Mouse (Mus musculus) liver, embryonic 15.5 days (tissue): ENCODE measurements around the gene Adcy5. TPM values are rescaled to one million over a fixed set of nuclear protein-coding genes. Genes with fewer than 3 reads are reported as not detected.

ENCODE experiments used
- ATAC-seq: fragments of 200-750 bp; cut with Nextera tagmentation; 2 replicates; pipeline ENCODE4 v1.8.0; 2017; ENCODE audit warnings: moderate number of reproducible peaks, mild to moderate bottlenecking, moderate library complexity; ENCODE audit not compliant: insufficient read depth
- H3K27ac ChIP-seq: fragments of 300-500 bp; sonication (generic); replicated peaks from 2 replicates; pipeline ENCODE4 v1.5.1; 2015; ENCODE audit warnings: mild to moderate bottlenecking, inconsistent platforms
- H3K27me3 ChIP-seq: fragments of 300-500 bp; sonication (generic); 2 replicates; pipeline ENCODE4 v1.6.1; 2015; ENCODE audit warnings: mild to moderate bottlenecking, inconsistent platforms
- H3K36me3 ChIP-seq: fragments of 300-500 bp; sonication (generic); replicated peaks from 2 replicates; pipeline ENCODE4 v1.6.1; 2015; ENCODE audit warnings: moderate library complexity, mild to moderate bottlenecking, inconsistent platforms
- H3K4me1 ChIP-seq: fragments of 300-500 bp; sonication (generic); replicated peaks from 2 replicates; pipeline ENCODE4 v1.6.1; 2015; ENCODE audit warnings: inconsistent platforms
- H3K4me2 ChIP-seq: fragments of 300-500 bp; sonication (generic); 2 replicates; pipeline ENCODE4 v1.6.1; 2015; ENCODE audit warnings: moderate library complexity, mild to moderate bottlenecking, inconsistent platforms
- H3K4me3 ChIP-seq: fragments of 300-500 bp; sonication (generic); replicated peaks from 2 replicates; pipeline ENCODE4 v1.5.1; 2015; ENCODE audit warnings: mild to moderate bottlenecking, inconsistent platforms
- H3K9ac ChIP-seq: fragments of 300-500 bp; sonication (generic); 2 replicates; pipeline ENCODE4 v1.6.1; 2015; ENCODE audit warnings: moderate library complexity, mild to moderate bottlenecking, inconsistent platforms
- H3K9me3 ChIP-seq: fragments of 300-500 bp; sonication (generic); replicated peaks from 2 replicates; pipeline ENCODE4 v1.6.1; 2016; ENCODE audit warnings: inconsistent platforms
- WGBS: fragments of 180-500 bp; shearing (Covaris S2); methylation state at CpG from one replicate; pipeline ENCODE4 v1.1.7; 2015; ENCODE audit warnings: mixed read lengths; ENCODE audit not compliant: insufficient replicate concordance; 5-methylcytosine and 5-hydroxymethylcytosine counted together
- polyA plus RNA-seq: library from polyadenylated mRNA; unstranded; fragments of >200 nt; fragmentation: Nextera tagmentation; extraction: Ambion mirVana; gene quantifications from 2 replicates; pipeline ENCODE4 v1.2.1, GENCODE M21; 2015

Gene Adcy5
- polyA plus RNA-seq, 1 experiment from 2014 or later = 0.20 TPM

GRCm38 (mm10) chr16:35271572-35271971, 116.9 kb downstream of the Adcy5 start:
- no peaks in the 10 kb centered on the region for H3K36me3 ChIP-seq
- no peaks in the 10 kb centered on the region for H3K9me3 ChIP-seq
- no peak overlapping the region for H3K27ac ChIP-seq
- no peaks in the 10 kb centered on the region for H3K4me1 ChIP-seq
- H3K27me3 ChIP-seq = peaks cover 15% of the 10 kb centered on the region
- no peak overlapping the region for H3K4me3 ChIP-seq
- H3K9ac ChIP-seq = no peak overlapping the region
- ATAC-seq = no peak
- no peak overlapping the region for H3K4me2 ChIP-seq
- WGBS = 37% methylated on average over 4 of the region's 4 CpGs

GRCm38 (mm10) chr16:35272417-35272816, 117.7 kb downstream of the Adcy5 start:
- Histone ChIP-seq H3K4me2 (no peak overlapping the region), H3K9me3 (no peaks in the 10 kb centered on the region), H3K4me1 (no peaks in the 10 kb centered on the region), H3K27ac (no peak overlapping the region), H3K27me3 (peaks cover 15% of the 10 kb centered on the region), H3K9ac (no peak overlapping the region), H3K36me3 (no peaks in the 10 kb centered on the region), H3K4me3 (no peak overlapping the region)
- 48% methylated on average over 4 of the region's 4 CpGs for WGBS
- ATAC-seq = no peak

GRCm38 (mm10) chr16:35278166-35278565, 123.5 kb downstream of the Adcy5 start:
- H3K4me3 ChIP-seq = no peak overlapping the region
- no peaks in the 10 kb centered on the region for H3K9me3 ChIP-seq
- no peak overlapping the region for H3K27ac ChIP-seq
- H3K9ac ChIP-seq = no peak overlapping the region
- H3K4me1 ChIP-seq = no peaks in the 10 kb centered on the region
- ATAC-seq = no peak
- H3K27me3 ChIP-seq = peaks cover 13% of the 10 kb centered on the region
- no peaks in the 10 kb centered on the region for H3K36me3 ChIP-seq
- H3K4me2 ChIP-seq = no peak overlapping the region
- 56% methylated on average over 6 of the region's 6 CpGs for WGBS

GRCm38 (mm10) chr16:35282456-35282855, 127.8 kb downstream of the Adcy5 start:
- ATAC-seq = no peak
- Histone ChIP-seq H3K27ac (no peak overlapping the region), H3K36me3 (no peaks in the 10 kb centered on the region), H3K4me2 (no peak overlapping the region), H3K27me3 (no peaks in the 10 kb centered on the region), H3K9ac (no peak overlapping the region), H3K4me1 (no peaks in the 10 kb centered on the region), H3K4me3 (no peak overlapping the region), H3K9me3 (no peaks in the 10 kb centered on the region)
- 75% methylated on average over 2 of the region's 2 CpGs for WGBS

- Histone ChIP-seq H3K4me2 (no peak overlapping the region), H3K4me1 (no peaks in the 10 kb centered on the region), H3K27me3 (no peaks in the 10 kb centered on the region), H3K9ac (no peak overlapping the region), H3K36me3 (no peaks in the 10 kb centered on the region), H3K27ac (no peak overlapping the region), H3K9me3 (no peaks in the 10 kb centered on the region), H3K4me3 (no peak overlapping the region)
- no peak for ATAC-seq
- WGBS = 59% methylated on average over 9 of the region's 9 CpGs
Measured at GRCm38 (mm10) chr16:35285821-35286220, 131.1 kb downstream of the Adcy5 start.

- Histone ChIP-seq H3K4me1 (no peaks in the 10 kb centered on the region), H3K9ac (no peak overlapping the region), H3K4me3 (no peak overlapping the region), H3K27me3 (no peaks in the 10 kb centered on the region), H3K9me3 (no peaks in the 10 kb centered on the region), H3K27ac (no peak overlapping the region), H3K36me3 (no peaks in the 10 kb centered on the region), H3K4me2 (no peak overlapping the region)
- no peak for ATAC-seq
- 59% methylated on average over 5 of the region's 5 CpGs for WGBS
Measured at GRCm38 (mm10) chr16:35287244-35287643, 132.6 kb downstream of the Adcy5 start.

- Histone ChIP-seq H3K4me3 (no peak overlapping the region), H3K9me3 (no peaks in the 10 kb centered on the region), H3K36me3 (no peaks in the 10 kb centered on the region), H3K4me1 (no peaks in the 10 kb centered on the region), H3K9ac (no peak overlapping the region), H3K27me3 (no peaks in the 10 kb centered on the region), H3K27ac (no peak overlapping the region), H3K4me2 (no peak overlapping the region)
- no peak for ATAC-seq
- 52% methylated on average over 5 of the region's 5 CpGs for WGBS
Measured at GRCm38 (mm10) chr16:35297786-35298185, 143.1 kb downstream of the Adcy5 start.

- Histone ChIP-seq H3K4me1 (no peaks in the 10 kb centered on the region), H3K27me3 (no peaks in the 10 kb centered on the region), H3K4me2 (no peak overlapping the region), H3K4me3 (no peak overlapping the region), H3K9me3 (no peaks in the 10 kb centered on the region), H3K9ac (no peak overlapping the region), H3K27ac (no peak overlapping the region), H3K36me3 (no peaks in the 10 kb centered on the region)
- no peak for ATAC-seq
- WGBS = 73% methylated on average over 6 of the region's 6 CpGs
Measured at GRCm38 (mm10) chr16:35300156-35300555, 145.5 kb downstream of the Adcy5 start.

- no peak for ATAC-seq
Measured at GRCm38 (mm10) chr16:35302441-35303280, 148.0 kb downstream of the Adcy5 start.

GRCm38 (mm10) chr16:35303721-35304120, 149.0 kb downstream of the Adcy5 start:
- 68% methylated on average over 6 of the region's 6 CpGs for WGBS
- no peaks in the 10 kb centered on the region for H3K27me3 ChIP-seq
- H3K4me3 ChIP-seq = no peak overlapping the region

More at GRCm38 (mm10) chr16:35302441-35303280, 148.0 kb downstream of the Adcy5 start:
- Histone ChIP-seq H3K27me3 (no peaks in the 10 kb centered on the region), H3K4me1 (no peaks in the 10 kb centered on the region), H3K4me2 (no peak overlapping the region), H3K36me3 (no peaks in the 10 kb centered on the region), H3K27ac (no peak overlapping the region), H3K9ac (no peak overlapping the region), H3K4me3 (no peak overlapping the region), H3K9me3 (no peaks in the 10 kb centered on the region)
- WGBS = 28% methylated on average over 7 of the region's 7 CpGs

GRCm38 (mm10) chr16:35304416-35304815, 149.7 kb downstream of the Adcy5 start:
- no peaks in the 10 kb centered on the region for H3K9me3 ChIP-seq
- no peak overlapping the region for H3K9ac ChIP-seq
- no peak overlapping the region for H3K27ac ChIP-seq
- no peaks in the 10 kb centered on the region for H3K27me3 ChIP-seq
- H3K4me3 ChIP-seq = no peak overlapping the region
- no peak for ATAC-seq
- 0 out of 2 replicates have a peak, but pooled peaks cover 6% of the 10 kb centered on the region for H3K4me1 ChIP-seq
- H3K4me2 ChIP-seq = no peak overlapping the region
- WGBS = 67% methylated on average over 5 of the region's 5 CpGs
- no peaks in the 10 kb centered on the region for H3K36me3 ChIP-seq

More at GRCm38 (mm10) chr16:35303721-35304120, 149.0 kb downstream of the Adcy5 start:
- H3K4me2 ChIP-seq = no peak overlapping the region
- H3K4me1 ChIP-seq = no peaks in the 10 kb centered on the region
- no peaks in the 10 kb centered on the region for H3K9me3 ChIP-seq
- H3K9ac ChIP-seq = no peak overlapping the region
- no peak for ATAC-seq
- H3K36me3 ChIP-seq = no peaks in the 10 kb centered on the region
- no peak overlapping the region for H3K27ac ChIP-seq
